Mouse (Mus musculus): ENCODE measurements around the gene Myo18a. TPM values are rescaled to one million over a fixed set of nuclear protein-coding genes. Genes with fewer than 3 reads are reported as not detected.

Gene Myo18a
- total RNA-seq, 2 experiments from 2014 or later: 273 to 280 TPM

DNA sequence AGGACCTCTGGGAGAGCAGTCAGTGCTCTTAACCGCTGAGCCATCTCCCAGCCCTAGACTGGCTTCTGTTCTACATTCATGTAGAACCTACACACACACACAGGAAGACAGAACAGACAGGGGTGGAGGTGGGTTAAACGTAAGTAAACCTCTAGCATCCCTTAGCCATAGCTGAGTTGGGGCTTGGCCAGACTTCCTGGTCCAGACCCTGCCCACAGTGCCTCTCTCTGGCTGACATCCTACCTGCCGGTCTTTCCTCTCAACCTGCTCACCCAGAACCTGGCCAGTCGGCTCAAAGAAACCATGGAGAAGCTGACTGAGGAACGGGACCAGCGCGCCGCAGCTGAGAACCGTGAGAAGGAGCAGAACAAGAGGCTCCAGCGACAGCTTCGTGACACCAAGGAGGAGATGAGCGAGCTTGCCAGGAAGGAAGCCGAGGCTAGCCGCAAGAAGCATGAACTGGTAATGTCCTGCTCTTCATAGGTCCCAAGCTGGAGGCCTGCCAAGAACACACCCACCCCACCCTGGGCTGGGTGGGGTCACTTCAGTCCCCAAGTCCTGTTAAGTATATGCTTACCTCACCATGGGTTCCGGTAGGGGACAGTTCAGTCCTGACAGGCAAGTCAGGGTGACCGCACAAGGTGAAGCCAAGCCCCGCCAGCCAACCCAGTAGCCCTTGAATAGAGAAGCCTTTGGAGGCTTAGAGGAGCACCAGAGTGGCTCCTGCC is 90.1 kb downstream of the Myo18a start:
- intact Hi-C loops (cut with DNase I): no loop called here
- DNase-seq (ENCODE audit: low spot score): no peak

DNA sequence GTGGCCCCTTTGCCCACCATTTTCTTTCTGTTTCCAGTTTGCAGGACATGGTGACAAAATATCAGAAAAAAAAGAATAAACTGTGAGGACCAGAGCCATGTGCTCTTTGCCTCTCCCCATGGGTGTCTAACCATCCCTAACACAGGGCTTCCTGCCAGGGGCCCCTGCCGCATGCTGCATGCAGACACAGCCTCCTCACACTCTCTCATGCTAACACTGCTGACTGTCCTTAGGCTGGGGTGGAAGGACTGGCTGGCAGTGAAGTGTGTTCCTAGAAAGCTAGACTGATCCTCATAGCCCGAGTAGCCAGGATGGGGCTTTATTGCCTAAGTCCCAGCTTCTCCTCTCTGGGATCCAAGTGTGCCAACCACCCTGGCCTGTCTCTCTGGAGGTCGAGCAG is 91.6 kb downstream of the Myo18a start:
- intact Hi-C loops (cut with DNase I): no loop called here
- DNase-seq (ENCODE audit: low spot score): no peak

DNA sequence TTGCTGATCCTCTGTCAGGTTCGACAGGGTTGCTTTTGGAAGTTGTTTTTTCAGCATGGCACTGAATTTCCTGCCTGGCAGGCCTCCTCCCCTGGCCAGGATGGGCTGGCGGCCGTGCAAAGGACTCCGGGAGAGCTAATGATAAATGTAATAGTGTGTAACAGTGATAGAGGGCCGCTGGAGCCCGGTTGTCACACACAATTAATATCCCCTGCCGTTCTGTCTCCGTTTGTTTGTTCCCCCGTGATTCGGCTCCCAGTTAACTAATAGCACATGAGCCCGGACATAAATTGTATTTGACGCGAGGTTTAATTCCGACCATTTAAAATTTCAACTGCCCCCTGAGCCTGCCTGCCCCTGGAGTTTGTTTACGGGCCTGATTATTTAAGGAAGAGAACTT is 92.3 kb downstream of the Myo18a start:
- DNase-seq (ENCODE audit: low spot score): no peak
- intact Hi-C loops (cut with DNase I): no loop called here

DNA sequence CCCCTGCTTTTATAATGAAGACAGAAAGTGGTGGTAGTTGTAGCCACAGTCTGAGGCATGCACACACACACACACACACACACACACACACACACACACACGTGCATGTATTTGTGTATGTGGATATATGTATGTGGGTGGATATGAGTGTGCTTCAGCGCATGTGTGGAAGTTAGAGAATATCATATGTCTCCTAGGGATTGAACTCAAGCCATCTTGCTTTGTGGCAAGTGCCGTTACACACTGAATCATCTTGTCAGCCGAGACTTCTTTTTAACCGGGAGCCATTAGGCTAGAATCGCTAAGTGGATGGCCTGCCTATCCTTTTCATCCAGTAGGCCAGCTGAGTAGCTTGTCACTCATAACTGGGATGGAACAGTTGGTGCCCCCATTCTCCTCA is 94.0 kb downstream of the Myo18a start:
- intact Hi-C loops (cut with DNase I): no loop called here

DNA sequence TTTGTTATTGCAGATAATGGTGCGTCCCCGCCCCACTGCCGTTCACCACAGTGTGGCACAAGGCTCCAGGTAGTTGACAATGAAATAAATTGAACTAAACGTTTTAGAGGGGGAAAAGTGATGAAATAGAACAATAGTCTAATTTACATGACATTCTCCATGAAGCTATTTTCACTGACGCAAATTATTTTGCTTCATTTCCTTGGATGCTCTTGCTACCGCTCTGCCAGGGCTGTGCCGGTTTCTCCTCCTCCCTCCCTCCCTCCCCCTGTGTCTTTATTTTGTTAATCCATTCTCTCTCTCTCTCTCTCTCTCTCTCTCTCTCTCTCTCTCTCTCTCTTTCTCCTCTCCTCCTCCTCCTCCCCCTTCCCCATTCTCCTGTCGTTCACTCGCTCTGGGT is 95.5 kb downstream of the Myo18a start:
- no peak for DNase-seq (ENCODE audit: low spot score)
- intact Hi-C loops (cut with DNase I): no loop called here

More for the DNA sequence above, 94.0 kb downstream of the Myo18a start:
- no peak for DNase-seq (ENCODE audit: low spot score)

DNA sequence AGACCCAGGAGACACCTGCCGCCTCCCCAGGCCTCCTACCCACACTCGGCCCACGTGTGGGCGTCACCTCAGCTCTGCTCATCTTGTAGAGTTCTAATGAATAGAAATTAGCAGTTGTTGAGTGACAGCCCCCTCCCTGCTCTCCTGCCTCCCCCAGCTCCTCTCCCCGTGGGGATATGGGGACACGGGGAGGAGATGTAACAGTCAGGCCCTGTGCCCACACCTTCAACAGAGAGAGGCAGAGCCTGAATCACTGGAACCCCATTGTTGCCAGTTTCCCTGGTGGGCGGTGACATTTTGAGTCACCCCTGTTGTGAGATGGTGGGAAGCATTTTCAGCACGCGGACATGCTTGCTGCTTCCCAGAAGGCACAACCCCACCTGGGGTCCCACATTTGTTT is 97.9 kb downstream of the Myo18a start:
- intact Hi-C loops (cut with DNase I): no loop called here
- no peak for DNase-seq (ENCODE audit: low spot score)

DNA sequence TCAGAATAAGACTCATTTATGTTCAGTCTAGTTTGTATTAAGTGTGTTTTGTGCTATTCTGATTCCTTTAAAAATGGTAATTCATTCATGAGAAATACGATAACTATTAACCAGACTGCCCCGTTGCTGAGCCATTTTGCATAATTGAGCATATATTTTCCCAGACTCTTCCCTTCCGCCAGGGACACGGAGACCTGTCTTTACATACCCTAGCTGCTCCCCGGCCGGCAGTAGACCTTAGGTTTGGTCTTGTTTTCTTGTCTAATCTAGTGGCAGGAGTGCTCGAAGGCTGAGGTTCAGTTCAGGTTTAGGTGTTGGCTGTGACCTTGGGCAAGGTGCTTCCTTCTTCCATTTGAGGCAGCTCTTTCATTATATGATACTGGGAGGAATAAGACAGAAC is 99.8 kb downstream of the Myo18a start:
- intact Hi-C loops (cut with DNase I): no loop called here
- no peak for DNase-seq (ENCODE audit: low spot score)

DNA sequence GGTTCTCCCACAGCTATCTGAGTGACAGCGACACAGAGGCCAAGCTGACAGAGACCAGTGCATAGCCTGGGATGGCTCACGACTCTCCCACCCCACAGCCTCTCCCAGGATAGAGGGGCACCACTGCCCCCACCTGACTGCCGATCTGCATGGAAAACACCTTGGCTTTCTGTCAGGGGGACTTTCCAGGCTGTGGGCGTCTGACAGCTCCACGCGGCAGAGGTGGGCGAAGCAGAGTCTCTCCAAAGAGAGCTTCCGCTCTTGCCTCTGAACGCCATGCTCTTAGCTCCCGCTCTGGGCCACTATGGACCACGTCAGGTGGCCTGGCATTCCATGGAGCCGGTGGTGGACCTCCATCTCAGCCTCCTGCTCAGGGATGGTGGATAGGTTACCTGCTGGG is 101.7 kb downstream of the Myo18a start:
- no peak for DNase-seq (ENCODE audit: low spot score)
- intact Hi-C loops (cut with DNase I): no loop called here

DNA sequence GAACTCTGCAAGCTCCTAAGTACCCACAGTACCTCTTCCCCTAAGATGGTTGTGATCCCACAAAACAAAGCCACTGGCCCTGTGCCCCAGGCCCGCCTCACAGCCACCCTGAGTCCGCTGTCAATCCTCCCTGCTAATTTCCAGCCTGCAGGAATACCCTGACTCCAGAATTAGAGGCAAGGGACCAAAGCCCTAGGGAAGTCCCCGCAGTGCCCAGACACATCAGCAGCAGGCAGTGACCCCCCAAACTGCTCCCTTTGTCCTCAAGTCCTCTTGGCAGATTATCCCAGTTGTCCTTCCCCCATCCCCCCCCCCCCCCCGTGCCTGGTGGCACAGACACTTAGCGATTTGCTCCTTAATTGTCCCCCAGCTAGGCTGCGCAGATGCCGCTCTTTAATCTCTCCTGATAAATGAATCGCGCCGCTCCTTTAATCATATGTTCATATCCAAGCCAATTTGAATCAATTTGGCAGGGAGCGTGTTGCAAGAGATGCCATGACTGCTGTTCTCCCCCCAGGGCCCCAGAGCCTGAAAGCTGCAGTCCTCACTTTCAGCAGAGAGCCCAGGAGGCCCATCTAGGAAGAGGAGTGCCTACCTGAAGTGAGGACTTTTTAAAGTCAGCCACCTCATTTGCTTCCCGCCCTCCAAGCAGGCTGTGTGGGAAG is 104.5 kb downstream of the Myo18a start:
- DNase-seq (ENCODE audit: low spot score): no peak
- intact Hi-C loops (cut with DNase I): no loop called here

DNA sequence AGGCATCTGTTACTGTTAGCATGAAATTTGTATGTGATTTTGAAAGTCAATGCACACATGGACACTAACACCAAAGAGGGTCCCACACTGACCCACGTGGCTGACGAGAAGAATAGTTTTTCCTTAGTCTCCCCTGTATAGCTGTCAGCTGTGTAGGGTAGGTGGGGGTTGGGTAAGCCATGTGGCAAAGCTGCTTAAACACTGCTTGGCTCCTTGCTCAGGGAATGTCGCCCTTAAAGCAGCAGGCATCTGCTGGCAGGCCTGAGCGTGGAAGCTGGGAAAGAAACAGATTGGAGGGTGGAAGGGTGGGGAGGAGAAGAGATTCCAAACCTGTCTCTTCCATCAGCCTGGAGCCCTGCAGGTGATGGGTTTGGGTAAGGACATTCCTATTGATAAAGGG is 108.4 kb downstream of the Myo18a start:
- intact Hi-C loops (cut with DNase I): no loop called here
- DNase-seq (ENCODE audit: low spot score): no peak

DNA sequence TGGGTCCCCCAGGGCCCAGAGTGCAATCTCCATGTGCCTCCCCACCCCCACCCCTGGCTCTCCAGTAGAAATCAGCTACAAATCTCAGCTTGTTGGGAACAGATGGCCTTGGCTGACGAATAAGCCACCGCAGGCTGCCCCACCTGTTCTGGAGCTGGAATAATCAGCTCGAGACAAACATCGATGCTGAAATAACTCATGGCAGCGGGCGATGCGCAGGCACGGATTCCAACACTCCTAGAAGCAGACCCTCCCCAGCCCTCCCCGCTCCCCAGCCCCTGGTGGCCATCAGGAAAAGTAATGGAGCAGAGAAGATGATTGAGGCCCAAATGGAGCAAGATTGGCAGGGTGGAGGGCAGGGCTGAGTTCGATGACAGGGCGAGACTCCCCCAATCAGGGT is 109.2 kb downstream of the Myo18a start:
- intact Hi-C loops (cut with DNase I): no loop called here
- DNase-seq (ENCODE audit: low spot score): no peak

DNA sequence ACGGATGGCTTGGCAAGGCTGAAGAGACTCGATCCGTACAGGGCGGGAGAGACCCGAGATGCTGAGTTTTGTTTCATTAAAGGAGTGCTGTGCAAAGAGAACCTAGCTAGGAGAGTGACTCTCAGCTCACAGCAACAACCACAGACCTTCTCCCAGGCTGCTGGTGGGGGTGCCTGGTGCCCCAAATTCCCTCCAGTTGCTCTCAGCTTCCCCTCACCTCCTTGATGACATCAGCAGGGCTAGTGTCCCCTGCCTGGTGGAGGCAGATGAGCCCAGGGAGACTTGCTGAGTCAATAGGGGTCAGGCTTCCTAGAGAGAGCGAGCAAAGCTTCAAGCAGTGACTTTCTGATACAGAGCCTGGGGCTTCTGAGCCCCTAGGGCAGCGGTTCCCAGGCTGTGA is 109.6 kb downstream of the Myo18a start:
- DNase-seq (ENCODE audit: low spot score): no peak
- intact Hi-C loops (cut with DNase I): no loop called here

DNA sequence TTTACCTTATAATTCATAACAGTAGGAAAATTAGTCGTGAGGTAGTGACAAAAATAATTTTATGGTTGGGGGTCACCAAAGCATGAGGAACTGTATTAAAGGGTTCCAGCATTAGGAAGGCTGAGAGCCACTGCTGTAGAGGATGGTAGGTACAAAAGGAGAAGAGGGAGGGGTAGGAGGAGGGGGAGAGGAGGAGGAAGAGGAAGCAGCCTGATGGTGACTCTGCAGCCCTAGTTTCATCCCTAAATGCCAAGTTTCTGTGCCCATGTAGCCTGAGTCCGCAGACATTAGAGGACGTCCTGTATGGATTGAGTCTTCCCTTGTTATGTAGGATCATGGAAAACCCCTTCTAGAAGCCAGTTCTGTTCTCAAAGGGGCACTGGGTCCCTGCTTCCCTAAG is 110.1 kb downstream of the Myo18a start:
- DNase-seq (ENCODE audit: low spot score): no peak
- intact Hi-C loops (cut with DNase I): no loop called here

DNA sequence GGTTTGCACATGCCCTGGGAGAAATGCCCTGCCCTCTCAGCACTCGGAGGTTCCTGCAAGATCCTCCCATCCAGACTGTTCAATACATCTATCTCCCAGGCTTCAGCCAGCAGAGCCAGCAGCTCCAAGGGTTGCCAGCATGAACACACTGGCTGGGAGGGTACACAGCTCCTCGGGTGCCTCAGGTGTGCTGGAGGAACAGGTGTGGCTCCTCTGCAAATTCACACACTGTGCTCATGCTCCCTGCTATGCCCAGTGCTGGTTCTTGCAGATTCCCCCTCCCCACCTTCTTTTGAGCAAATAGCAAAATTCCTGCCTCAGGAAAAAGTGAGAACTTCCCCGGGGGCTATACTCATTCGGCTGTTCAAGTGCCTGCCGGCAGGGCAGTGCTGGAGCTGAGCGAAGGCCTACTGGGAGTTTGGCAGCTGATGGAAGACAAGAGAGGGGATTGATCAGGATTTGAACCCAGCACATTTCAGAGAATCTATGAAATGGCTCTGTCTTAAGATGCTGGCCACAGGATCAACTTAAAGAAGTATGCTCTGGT is 111.7 kb downstream of the Myo18a start:
- no peak for DNase-seq (ENCODE audit: low spot score)
- intact Hi-C loops (cut with DNase I): no loop called here

DNA sequence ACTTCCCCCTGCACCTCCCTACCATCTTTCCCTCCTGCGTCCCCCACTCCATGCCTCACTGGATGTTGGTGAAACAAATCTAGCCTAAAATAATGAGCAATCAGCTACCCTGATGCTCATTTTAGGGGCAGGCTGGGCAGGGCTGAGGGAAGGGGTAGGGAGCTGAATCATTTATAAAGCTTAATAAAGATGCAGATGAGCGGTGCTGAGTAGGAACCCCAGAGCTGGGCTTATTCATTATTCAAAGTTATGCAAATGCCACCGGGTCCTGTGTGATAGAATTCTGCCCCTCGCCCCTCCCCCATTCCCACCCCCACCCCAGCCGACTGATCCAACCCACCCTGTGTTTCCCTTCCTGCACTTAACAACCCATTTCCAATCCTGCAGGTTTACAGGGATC is 112.2 kb downstream of the Myo18a start:
- DNase-seq (ENCODE audit: low spot score): no peak
- intact Hi-C loops (cut with DNase I): no loop called here

DNA sequence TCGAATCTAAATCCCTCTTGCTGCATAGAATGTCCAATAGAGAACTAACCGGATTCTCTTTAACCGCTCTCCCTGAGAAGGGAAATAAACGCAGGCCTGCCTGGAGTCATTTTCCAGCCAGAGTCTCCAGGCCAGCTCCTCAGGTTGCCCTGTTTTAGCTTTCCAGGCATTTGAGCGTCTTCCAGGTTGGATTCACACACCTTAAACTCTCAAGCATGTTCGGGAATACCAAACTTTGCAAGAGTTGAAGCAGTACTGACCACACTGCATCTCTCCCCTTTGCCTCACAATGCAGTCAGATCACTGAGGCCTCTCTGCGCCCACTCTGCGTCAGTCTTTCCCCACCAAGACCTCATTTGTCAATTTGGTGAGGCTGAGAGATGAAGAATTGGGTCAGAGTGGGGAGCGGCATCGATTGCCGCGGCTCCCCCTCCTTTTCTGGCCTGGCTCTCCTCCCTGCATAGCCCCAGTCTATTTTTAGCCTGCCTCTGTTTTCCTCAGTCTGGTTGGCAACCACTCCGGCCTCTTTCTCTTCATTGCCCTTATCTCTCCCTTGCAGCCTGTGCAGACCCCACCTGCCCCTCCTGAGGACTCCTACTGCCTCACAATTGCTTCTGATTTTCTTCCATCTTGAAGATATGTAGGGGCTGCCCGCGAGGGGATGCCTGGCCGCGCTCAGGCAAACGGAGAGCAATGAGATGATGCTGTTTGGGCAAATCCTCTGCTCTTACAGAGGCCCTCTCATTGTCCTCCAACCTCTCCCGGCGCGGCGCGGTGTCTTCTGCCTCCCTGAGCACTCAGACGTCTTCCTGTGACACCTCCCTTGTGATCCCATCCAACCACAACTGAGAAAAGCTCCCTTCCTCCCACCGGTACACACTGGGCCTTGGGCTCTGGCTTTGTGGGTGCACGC is 113.1 kb downstream of the Myo18a start:
- intact Hi-C loops (cut with DNase I): no loop called here
- DNase-seq (ENCODE audit: low spot score): no peak

DNA sequence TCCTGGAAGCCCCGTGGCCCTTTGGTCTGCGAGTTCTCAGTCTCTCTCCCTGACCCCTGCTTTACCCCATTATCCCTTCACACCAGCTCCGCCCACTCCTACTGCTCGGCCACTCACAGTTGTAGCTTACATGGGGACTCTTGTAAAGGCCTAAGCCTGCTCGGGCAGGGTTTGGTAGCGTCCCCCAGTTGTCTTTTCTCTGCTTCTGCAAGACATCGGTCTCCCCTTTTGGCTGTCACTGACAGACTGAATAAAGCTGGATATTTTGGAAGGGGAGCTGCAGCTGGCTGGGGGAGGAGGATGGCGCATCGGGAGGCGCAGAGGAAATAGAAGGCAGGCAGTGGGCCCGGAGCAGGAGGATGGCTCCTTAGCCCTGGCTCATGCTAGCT is 113.7 kb downstream of the Myo18a start:
- DNase-seq (ENCODE audit: low spot score): no peak
- intact Hi-C loops (cut with DNase I): no loop called here

DNA sequence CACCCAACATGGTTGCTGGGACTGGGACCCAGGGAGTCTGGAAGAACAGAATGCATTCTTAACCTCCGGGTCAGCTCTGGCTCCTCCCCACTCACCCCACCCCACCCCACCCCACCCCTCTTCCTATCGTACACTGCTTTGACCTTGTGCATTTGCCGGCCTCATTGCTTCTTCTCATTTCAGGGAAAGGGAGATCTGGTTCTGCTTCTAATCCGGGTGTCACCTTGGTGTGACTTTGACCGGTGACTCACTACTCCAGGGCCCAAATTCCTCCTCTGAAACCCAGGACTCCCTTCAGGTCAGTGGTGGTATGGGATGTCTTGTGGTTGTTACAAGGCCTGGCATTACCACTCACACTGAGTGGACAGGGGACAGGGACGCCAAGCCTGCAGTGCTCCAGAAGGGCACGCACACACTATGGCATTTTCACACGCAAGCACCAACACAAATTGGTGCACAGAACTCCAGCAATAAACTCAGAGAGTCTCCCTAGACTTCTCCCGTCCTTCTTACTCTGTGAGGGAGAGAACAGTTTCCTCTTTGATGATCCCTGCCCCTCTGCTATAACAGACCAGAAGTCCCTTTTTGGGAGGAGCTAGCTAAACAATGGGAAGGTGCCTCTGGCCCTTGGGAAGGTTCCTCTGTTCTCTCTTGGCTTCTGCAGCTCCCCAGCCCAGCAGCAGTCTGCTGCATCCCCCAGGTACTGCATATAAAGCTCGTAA is 121.6 kb downstream of the Myo18a start:
- no peak for DNase-seq (ENCODE audit: low spot score)
- intact Hi-C loops (cut with DNase I): no loop called here

DNA sequence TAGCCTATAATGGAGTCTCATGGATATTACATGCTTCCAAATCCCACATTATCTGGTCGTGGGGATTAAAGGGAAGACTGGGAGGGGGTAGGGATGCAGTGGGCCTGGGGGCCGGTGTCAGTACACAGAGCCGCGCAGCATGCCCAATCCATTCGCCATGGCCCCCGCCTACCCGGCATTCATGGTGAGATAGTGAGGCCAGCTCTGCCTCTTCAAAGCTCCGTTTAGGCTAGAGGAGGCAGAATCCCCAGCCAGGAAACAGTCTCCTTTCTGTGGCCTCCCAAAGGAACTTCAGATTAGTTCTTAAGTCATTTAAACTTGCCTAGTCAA is 122.2 kb downstream of the Myo18a start:
- no peak for DNase-seq (ENCODE audit: low spot score)
- intact Hi-C loops (cut with DNase I): no loop called here

DNA sequence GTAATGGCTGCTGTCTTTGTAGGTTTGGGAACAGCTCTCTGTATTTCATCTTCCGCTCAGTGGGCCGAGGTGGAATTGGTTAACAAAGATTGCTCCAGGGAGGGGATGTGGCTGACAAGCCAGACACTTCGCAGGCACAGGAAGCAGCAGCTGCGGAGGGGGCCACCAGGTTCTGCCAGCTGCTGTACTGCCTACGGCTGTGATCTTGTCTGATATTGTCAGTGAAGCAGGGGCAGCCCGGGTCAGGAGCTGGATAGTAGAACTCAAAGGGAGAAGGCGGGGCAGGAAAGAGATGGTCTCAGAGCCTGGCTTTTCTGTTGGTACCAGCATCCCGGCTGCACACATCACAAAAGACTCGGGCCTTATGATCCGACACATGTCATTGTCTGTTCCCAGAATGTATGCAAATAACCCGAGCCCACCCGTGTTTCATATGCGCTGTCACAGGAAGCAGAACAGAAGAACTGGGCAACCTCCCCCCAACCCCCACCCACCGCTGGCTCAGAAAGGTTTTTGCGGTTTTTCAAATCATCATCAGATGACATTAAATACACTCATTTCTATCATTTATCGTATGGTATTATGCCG is 124.4 kb downstream of the Myo18a start:
- intact Hi-C loops (cut with DNase I): no loop called here
- no peak for DNase-seq (ENCODE audit: low spot score)
